Mouse (Mus musculus) embryonic facial prominence, embryonic 11.5 days (tissue): ENCODE data around the gene Pcgf1. TPM values are rescaled to one million over a fixed set of nuclear protein-coding genes. Genes with fewer than 3 reads are reported as not detected.

Source experiments
- ATAC-seq: fragments of 200-750 bp; cut with Nextera tagmentation; replicated peaks from 2 replicates; pipeline ENCODE4 v1.8.0; 2017; ENCODE audit warnings: low read depth; ENCODE audit not compliant: insufficient number of reproducible peaks, low FRiP score, low TSS enrichment
- DNase-seq: peaks from one replicate; pipeline ENCODE4 v3.0.0-alpha.2; 2015; ENCODE audit warnings: low spot score
- H3K27ac ChIP-seq: fragments of 300-500 bp; sonication (generic); replicated peaks from 2 replicates; pipeline ENCODE4 v1.5.1; 2014; ENCODE audit warnings: mild to moderate bottlenecking, low read depth, low read length, control low read depth
- H3K27me3 ChIP-seq: fragments of 300-500 bp; sonication (generic); 2 replicates; pipeline ENCODE4 v1.6.1; 2014; ENCODE audit warnings: mild to moderate bottlenecking, low read length, moderate library complexity, mixed read lengths; ENCODE audit not compliant: control insufficient read depth, insufficient read depth
- H3K36me3 ChIP-seq: fragments of 300-500 bp; sonication (generic); replicated peaks from 2 replicates; pipeline ENCODE4 v1.6.1; 2014; ENCODE audit warnings: low read depth, mild to moderate bottlenecking, low read length, moderate library complexity, mixed read lengths; ENCODE audit not compliant: control insufficient read depth, insufficient read depth
- H3K4me1 ChIP-seq: fragments of 300-500 bp; sonication (generic); 2 replicates; pipeline ENCODE4 v1.6.1; 2014; ENCODE audit warnings: low read length, mixed read lengths; ENCODE audit not compliant: control insufficient read depth, insufficient read depth
- H3K4me2 ChIP-seq: fragments of 300-500 bp; sonication (generic); 2 replicates; pipeline ENCODE4 v1.6.1; 2014; ENCODE audit warnings: low read depth, mild to moderate bottlenecking, control low read depth, low read length, moderate library complexity
- H3K4me3 ChIP-seq: fragments of 300-500 bp; sonication (generic); 2 replicates; pipeline ENCODE4 v1.5.1; 2014; ENCODE audit warnings: low read depth, low read length, control low read depth
- H3K9ac ChIP-seq: fragments of 300-500 bp; sonication (generic); replicated peaks from 2 replicates; pipeline ENCODE4 v1.6.1; 2014; ENCODE audit warnings: mild to moderate bottlenecking, control low read depth, low read length
- H3K9me3 ChIP-seq: fragments of 300-500 bp; sonication (generic); replicated peaks from 2 replicates; pipeline ENCODE4 v1.6.1; 2016; ENCODE audit warnings: mild to moderate bottlenecking, low read length, inconsistent platforms, mixed read lengths; ENCODE audit not compliant: control insufficient read depth
- WGBS: fragments of 180-500 bp; shearing (Covaris S2); extraction: QIAGEN DNeasy Blood & Tissue Kit; methylation state at CpG from one replicate; pipeline ENCODE4 v1.1.7; 2014; 5-methylcytosine and 5-hydroxymethylcytosine counted together
- polyA plus RNA-seq: library from polyadenylated mRNA; unstranded; fragments of >200 nt; fragmentation: Nextera tagmentation; extraction: Ambion mirVana; gene quantifications from 2 replicates; pipeline ENCODE4 v1.2.1, GENCODE M21; 2014

The Pcgf1 gene
- polyA plus RNA-seq, 1 experiment from 2014 or later, result 42.9 TPM

DNA sequence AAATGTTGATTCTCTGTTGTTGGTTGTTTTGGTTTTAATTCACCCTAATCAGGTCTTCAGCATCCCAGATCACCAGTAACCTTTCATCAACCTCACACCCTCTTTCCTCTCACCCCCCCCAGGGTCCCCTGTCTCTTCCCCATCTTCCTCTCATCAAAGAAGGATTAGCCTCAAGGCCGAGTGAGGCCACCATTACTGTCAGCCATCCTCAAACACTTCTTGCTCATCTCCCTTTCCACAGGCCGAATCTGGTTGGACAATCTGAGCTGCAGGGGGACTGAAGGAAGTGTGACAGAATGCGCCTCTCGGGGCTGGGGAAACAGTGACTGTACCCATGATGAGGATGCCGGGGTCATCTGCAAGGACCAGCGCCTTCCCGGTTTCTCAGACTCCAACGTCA is 40.5 kb upstream of the Pcgf1 start:
- DNase-seq (no peak), ATAC-seq (no peak)
- Histone ChIP-seq H3K27me3 (peaks cover 4% of the 10 kb centered on the region), H3K4me2 (no peak overlapping the region), H3K36me3 (no peaks in the 10 kb centered on the region), H3K9me3 (no peaks in the 10 kb centered on the region), H3K27ac (no peak overlapping the region), H3K9ac (no peak overlapping the region), H3K4me3 (no peak overlapping the region), H3K4me1 (no peaks in the 10 kb centered on the region)
- WGBS, result 73% methylated on average over 8 of the region's 8 CpGs

- 9% methylated on average over 24 of the region's 24 CpGs for WGBS
- Histone ChIP-seq H3K4me2 (peak overlapping the region; percentile 48), H3K9me3 (no peaks in the 10 kb centered on the region), H3K36me3 (no peaks in the 10 kb centered on the region), H3K9ac (no peak overlapping the region; the same call in 1 of the 2 replicates), H3K27ac (no peak overlapping the region), H3K4me3 (no peak overlapping the region), H3K4me1 (no peaks in the 10 kb centered on the region), H3K27me3 (no peaks in the 10 kb centered on the region)
- DNase-seq (peak; percentile 85), ATAC-seq (no peak)
These were observed 39.1 kb upstream of the Pcgf1 start for GRCm38 (mm10) chr6:83038496-83039012.

DNA sequence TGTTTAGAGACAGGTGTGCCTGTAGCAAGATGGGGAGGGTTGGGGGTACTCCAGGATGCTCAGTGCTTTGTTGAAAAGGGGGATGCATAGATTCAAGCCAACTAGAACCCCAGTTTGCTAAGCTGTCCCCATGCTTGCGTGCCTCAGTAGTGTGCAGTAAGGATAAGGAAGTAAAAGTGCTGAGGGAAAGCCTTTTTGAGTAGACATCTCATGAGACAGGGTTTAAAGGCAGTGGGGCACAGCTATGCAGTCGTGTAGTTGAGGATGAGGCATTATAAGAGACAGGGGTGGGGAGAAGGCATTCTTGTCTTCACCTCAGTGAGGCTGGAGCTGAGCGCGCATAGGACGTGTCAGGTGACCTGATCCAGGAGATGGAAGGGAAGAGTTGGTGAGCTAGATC is 37.1 kb upstream of the Pcgf1 start:
- no peak overlapping the region for H3K9ac ChIP-seq
- H3K4me3 ChIP-seq, result no peak overlapping the region
- H3K4me1 ChIP-seq, result no peaks in the 10 kb centered on the region
- ATAC-seq, result no peak
- WGBS, result 77% methylated on average over 5 of the region's 5 CpGs
- no peaks in the 10 kb centered on the region for H3K9me3 ChIP-seq
- no peak overlapping the region for H3K4me2 ChIP-seq
- no peak overlapping the region for H3K27ac ChIP-seq
- H3K36me3 ChIP-seq, result no peaks in the 10 kb centered on the region
- H3K27me3 ChIP-seq, result no peaks in the 10 kb centered on the region
- no peak for DNase-seq

- no peaks in the 10 kb centered on the region for H3K9me3 ChIP-seq
- H3K27ac ChIP-seq, result no peak overlapping the region
- DNase-seq (no peak), ATAC-seq (no peak)
- 64% methylated on average over 6 of the region's 6 CpGs for WGBS
- H3K36me3 ChIP-seq, result no peaks in the 10 kb centered on the region
- H3K27me3 ChIP-seq, result no peaks in the 10 kb centered on the region
- H3K9ac ChIP-seq, result no peak overlapping the region
- no peak overlapping the region for H3K4me2 ChIP-seq
- H3K4me3 ChIP-seq, result no peak overlapping the region
- H3K4me1 ChIP-seq, result no peaks in the 10 kb centered on the region
These were observed 34.1 kb upstream of the Pcgf1 start for GRCm38 (mm10) chr6:83043561-83043960.

DNA sequence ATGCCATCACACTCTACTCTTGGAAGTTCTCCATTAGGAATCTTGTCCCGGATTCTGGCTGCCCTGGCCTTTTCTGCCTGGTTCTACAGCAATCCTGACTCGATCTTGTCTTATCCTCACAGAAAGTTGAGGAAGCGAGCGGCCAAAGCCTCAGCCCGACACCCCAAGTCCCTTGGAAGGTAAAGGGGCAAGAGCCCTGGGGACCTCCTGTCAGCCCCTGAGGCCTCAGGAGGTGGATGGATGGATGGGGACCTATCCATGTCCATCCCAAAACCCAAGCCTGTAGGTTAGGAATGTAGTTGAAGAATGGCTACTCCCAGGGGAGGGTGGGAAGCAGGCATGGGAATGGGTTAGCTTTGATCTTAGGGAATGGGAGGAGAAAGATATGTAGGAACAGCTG is 33.7 kb upstream of the Pcgf1 start:
- DNase-seq, result no peak
- no peak for ATAC-seq
- Histone ChIP-seq H3K9ac (no peak overlapping the region), H3K4me3 (no peak overlapping the region), H3K9me3 (no peaks in the 10 kb centered on the region), H3K4me2 (no peak overlapping the region), H3K4me1 (no peaks in the 10 kb centered on the region), H3K27ac (no peak overlapping the region), H3K36me3 (no peaks in the 10 kb centered on the region), H3K27me3 (no peaks in the 10 kb centered on the region)
- 92% methylated on average over 5 of the region's 5 CpGs for WGBS

DNA sequence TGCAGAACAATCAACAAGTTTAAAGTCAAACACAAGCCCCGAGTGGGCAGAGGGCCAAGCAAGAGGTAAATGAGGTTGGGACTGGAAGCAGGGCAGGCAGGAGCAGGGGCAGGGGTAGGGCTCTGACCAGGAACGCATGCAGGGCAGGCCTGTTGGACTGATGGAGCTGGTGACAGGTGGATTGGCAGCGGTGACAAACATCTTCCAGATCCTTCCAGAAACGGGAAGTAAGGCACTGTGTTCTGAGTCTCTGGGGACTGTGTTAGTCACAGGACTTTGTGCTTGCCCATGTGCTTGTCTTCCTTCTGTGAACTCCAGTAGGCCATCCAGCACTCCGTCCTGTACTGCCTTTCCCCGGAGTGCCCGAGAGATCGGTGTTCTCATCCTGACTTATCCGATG is 32.9 kb upstream of the Pcgf1 start:
- Histone ChIP-seq H3K4me2 (no peak overlapping the region), H3K9me3 (no peaks in the 10 kb centered on the region), H3K4me3 (no peak overlapping the region), H3K36me3 (no peaks in the 10 kb centered on the region), H3K4me1 (no peaks in the 10 kb centered on the region), H3K9ac (no peak overlapping the region), H3K27ac (no peak overlapping the region), H3K27me3 (no peaks in the 10 kb centered on the region)
- WGBS, result 67% methylated on average over 9 of the region's 9 CpGs
- ATAC-seq (no peak), DNase-seq (no peak)

DNA sequence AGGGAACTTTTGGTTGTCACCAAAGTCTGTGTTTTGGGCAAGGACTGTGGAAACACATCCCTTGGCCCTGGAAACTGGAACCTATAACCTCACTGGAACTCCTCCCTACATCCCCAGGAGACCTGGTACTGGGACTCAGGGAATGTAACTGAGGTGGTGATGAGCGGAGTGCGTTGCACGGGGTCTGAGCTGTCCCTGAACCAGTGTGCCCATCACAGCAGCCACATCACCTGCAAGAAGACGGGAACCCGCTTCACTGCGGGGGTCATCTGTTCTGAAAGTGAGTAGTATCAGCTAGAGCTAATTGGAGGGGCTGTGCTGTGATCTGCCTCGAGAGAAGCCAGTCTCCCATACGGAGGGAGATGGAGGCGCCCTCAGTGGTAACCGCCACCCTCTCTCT is 28.3 kb upstream of the Pcgf1 start:
- Histone ChIP-seq H3K4me3 (no peak overlapping the region), H3K36me3 (peaks cover 5% of the 10 kb centered on the region), H3K4me2 (no peak overlapping the region), H3K9me3 (no peaks in the 10 kb centered on the region), H3K27me3 (no peaks in the 10 kb centered on the region), H3K4me1 (no peaks in the 10 kb centered on the region), H3K27ac (no peak overlapping the region), H3K9ac (no peak overlapping the region)
- 76% methylated on average over 10 of the region's 10 CpGs for WGBS
- ATAC-seq (no peak), DNase-seq (no peak)

DNA sequence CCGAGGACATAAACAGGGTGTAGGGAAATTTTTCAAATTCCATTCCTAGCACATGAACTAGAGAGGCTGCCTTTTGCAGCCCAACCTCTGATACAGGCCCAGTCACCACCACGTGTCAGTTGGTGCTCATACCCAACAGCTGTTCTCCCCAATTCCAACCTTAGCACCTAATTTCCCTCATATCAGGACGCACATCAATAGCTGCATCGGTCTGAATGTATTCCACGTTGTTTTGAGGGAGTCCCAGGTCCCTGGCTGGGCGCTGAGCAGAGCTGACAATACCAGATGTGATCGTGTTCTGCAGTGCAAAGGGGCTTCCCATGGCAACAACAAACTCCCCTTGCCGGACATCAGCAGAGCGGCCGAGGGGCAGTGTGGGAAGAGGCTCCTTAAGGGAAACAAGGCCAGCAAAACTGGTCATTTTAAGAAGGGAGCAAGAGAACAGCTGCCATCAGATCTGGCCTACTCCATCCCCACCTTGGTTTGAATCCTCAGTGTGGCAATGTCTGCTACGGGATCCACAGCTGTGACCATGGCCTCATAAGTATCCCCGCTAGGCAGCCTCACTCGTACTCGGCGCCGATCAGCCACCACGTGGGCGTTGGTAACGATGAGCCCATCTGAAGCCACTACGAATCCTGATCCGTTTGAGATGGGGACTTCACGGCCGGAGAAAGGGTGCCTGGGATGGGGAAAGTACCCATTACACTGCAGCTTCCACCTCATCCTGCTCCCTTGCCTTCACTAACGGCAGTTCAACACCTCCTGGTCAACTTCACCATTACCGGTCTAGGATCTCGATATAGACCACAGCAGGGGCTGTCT is 24.3 kb upstream of the Pcgf1 start:
- no peaks in the 10 kb centered on the region; the same call in 1 of the 2 replicates for H3K4me1 ChIP-seq
- ATAC-seq (peak; percentile 2; the same call in 1 of the 2 replicates), DNase-seq (peak; percentile 47)
- H3K4me3 ChIP-seq, result peak overlapping the region; percentile 86
- peak overlapping the region; percentile 5 for H3K27ac ChIP-seq
- H3K9ac ChIP-seq, result peak overlapping the region; percentile 83
- H3K4me2 ChIP-seq, result peak overlapping the region; percentile 87
- no peaks in the 10 kb centered on the region for H3K9me3 ChIP-seq
- H3K27me3 ChIP-seq, result no peaks in the 10 kb centered on the region
- peaks cover 10% of the 10 kb centered on the region for H3K36me3 ChIP-seq
- WGBS, result 2% methylated on average over 26 of the region's 26 CpGs
